Mouse (Mus musculus) small intestine, adult 10 weeks (tissue): Measurements from ENCODE around the gene Ssxb5. TPM values are rescaled to one million over a fixed set of nuclear protein-coding genes. Genes with fewer than 3 reads are reported as not detected.

Source experiments
- polyA plus RNA-seq: library from polyadenylated mRNA; stranded (reverse); fragments of 350-450 nt; fragmentation: Illumina TruSeq; extraction: RNeasy Lipid Tissue Mini Kit (QIAGEN cat#74804); gene quantifications from one replicate; pipeline ENCODE4 v1.2.3, GENCODE M21; 2014; ENCODE audit warnings: low replicate concordance

The Ssxb5 gene
- polyA plus RNA-seq, result not detected

DNA sequence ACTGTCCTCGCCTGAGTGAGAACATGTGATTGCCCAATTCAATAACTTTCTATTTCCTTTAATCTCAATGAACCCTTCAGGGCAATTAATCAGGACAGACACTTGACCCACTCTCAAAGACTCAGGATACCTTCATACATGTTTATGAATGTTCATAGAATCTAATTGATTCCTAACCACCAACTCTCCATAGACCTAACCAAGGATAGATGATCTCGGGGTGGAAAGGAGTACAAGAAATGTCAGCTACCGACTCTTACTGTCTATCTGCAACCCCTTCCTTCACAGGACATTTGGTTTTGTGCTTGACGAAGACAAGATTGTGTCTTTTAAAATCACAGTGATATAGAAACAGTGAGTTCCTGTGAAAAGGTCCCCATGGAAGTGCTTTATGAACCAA, at the start of gene Ssxb5:
TSS of gene Ssxb5 (plus strand) at position 301 of the 400 bp plus-strand sequence.

GRCm38 (mm10) chrX:8843694-8844093, 40.2 kb downstream of the Ssxb5 start, which contains the start of gene Gm6592:
Gene Gm6592, plus strand, starts transcription at chrX:8843994.

Other genes starting within 250 kb of the Ssxb5 start
- not detected for gene Ssxb3, start 211.9 kb upstream of the Ssxb5 start, polyA plus RNA-seq
- not detected for gene Ssxb8, start 112.8 kb upstream of the Ssxb5 start, polyA plus RNA-seq
- gene Ssx9, start 55.3 kb upstream of the Ssxb5 start, polyA plus RNA-seq, result not detected
- not detected for gene Gm6592, start 40.3 kb downstream of the Ssxb5 start, polyA plus RNA-seq
- not detected for gene Gm5751, start 70.6 kb downstream of the Ssxb5 start, polyA plus RNA-seq
- 3.1 TPM for gene B630019K06Rik, start 88.7 kb downstream of the Ssxb5 start, polyA plus RNA-seq
- gene Fthl17b, start 159.3 kb downstream of the Ssxb5 start, polyA plus RNA-seq, result not detected
- not detected for gene Fthl17c, start 172.9 kb downstream of the Ssxb5 start, polyA plus RNA-seq
- gene Fthl17d, start 183.1 kb downstream of the Ssxb5 start, polyA plus RNA-seq, result not detected
- gene Fthl17e, start 229.8 kb downstream of the Ssxb5 start, polyA plus RNA-seq, result not detected